Mouse (Mus musculus): ENCODE data around the gene Gm49354. TPM values are rescaled to one million over a fixed set of nuclear protein-coding genes. Genes with fewer than 3 reads are reported as not detected.
A peak's percentile ranks its signal among the peaks of the same experiment; 100 is the strongest.

The Gm49354 gene
- polyA plus RNA-seq, 1 experiment from 2014 or later: not detected

GRCm38 (mm10) chr13:59770847-59771246, 11.2 kb downstream of the Gm49354 start:
- Histone ChIP-seq H3K27ac (ENCODE audit: low read depth, low read length) (peak overlapping the region; percentile 100), H3K36me3 (ENCODE audit: control insufficient read depth, insufficient read depth) (peaks cover 30% of the 10 kb centered on the region), H3K4me3 (ENCODE audit: low read depth, low read length) (peak overlapping the region; percentile 86; the same call in 1 of the 2 replicates), H3K9me3 (ENCODE audit: control insufficient read depth) (no peaks in the 10 kb centered on the region), H3K4me1 (replicated peaks; ENCODE audit: control insufficient read depth, insufficient read depth, low read length) (peaks cover 8% of the 10 kb centered on the region), H3K9ac (ENCODE audit: low read depth, low read length) (peak overlapping the region; percentile 90; the same call in 1 of the 2 replicates), H3K4me2 (replicated peaks; ENCODE audit: low read depth) (peak overlapping the region; percentile 80), H3K27me3 (replicated peaks; ENCODE audit: control insufficient read depth, insufficient read depth, low read length) (no peaks in the 10 kb centered on the region)
- WGBS: 42% methylated on average over 9 of the region's 9 CpGs
- TF ChIP-seq CTCF (IDR thresholded peaks at IDR 0.05; ENCODE audit: low read depth): no peak
- no peak for ATAC-seq

GRCm38 (mm10) chr13:59770164-59770562, 11.9 kb downstream of the Gm49354 start:
- peak; percentile 59 for TF ChIP-seq CTCF (IDR thresholded peaks at IDR 0.05; ENCODE audit: low read depth)
- peak; percentile 73 for ATAC-seq
- peaks cover 8% of the 10 kb centered on the region for H3K4me1 ChIP-seq (replicated peaks; ENCODE audit: control insufficient read depth, insufficient read depth, low read length)
- H3K27ac ChIP-seq (ENCODE audit: low read depth, low read length): peak overlapping the region; percentile 100
- H3K9ac ChIP-seq (ENCODE audit: low read depth, low read length): peak overlapping the region; percentile 90
- under 1% methylated on average over 28 of the region's 28 CpGs for WGBS
- no peaks in the 10 kb centered on the region for H3K9me3 ChIP-seq (ENCODE audit: control insufficient read depth)
- peaks cover 25% of the 10 kb centered on the region for H3K36me3 ChIP-seq (ENCODE audit: control insufficient read depth, insufficient read depth)
- peak overlapping the region; percentile 80 for H3K4me2 ChIP-seq (replicated peaks; ENCODE audit: low read depth)
- no peaks in the 10 kb centered on the region for H3K27me3 ChIP-seq (replicated peaks; ENCODE audit: control insufficient read depth, insufficient read depth, low read length)
- peak overlapping the region; percentile 86 for H3K4me3 ChIP-seq (ENCODE audit: low read depth, low read length)

GRCm38 (mm10) chr13:59769296-59770163, 12.5 kb downstream of the Gm49354 start, which contains the start of gene Isca1:
Isca1 (minus strand) TSS chr13:59769810.
- Histone ChIP-seq H3K9ac (ENCODE audit: low read depth, low read length) (peak within 1 kb of the TSS; percentile 90), H3K4me1 (replicated peaks; ENCODE audit: control insufficient read depth, insufficient read depth, low read length) (peaks cover 8% of the 10 kb centered on the region), H3K4me3 (ENCODE audit: low read depth, low read length) (peak within 1 kb of the TSS; percentile 86), H3K27me3 (replicated peaks; ENCODE audit: control insufficient read depth, insufficient read depth, low read length) (no peaks in the 10 kb centered on the region), H3K9me3 (ENCODE audit: control insufficient read depth) (no peaks in the 10 kb centered on the region), H3K36me3 (ENCODE audit: control insufficient read depth, insufficient read depth) (peaks cover 20% of the 10 kb centered on the region), H3K4me2 (replicated peaks; ENCODE audit: low read depth) (peak within 1 kb of the TSS; percentile 80), H3K27ac (ENCODE audit: low read depth, low read length) (peak within 1 kb of the TSS; percentile 100)
- peak; percentile 97 for ATAC-seq
- peak; percentile 47 for TF ChIP-seq CTCF (IDR thresholded peaks at IDR 0.05; ENCODE audit: low read depth)
- WGBS: under 1% methylated on average over 91 of the region's 91 CpGs

GRCm38 (mm10) chr13:59768531-59768930, 13.5 kb downstream of the Gm49354 start:
- Histone ChIP-seq H3K27ac (ENCODE audit: low read depth, low read length) (peak overlapping the region; percentile 100; the same call in 1 of the 2 replicates), H3K4me3 (ENCODE audit: low read depth, low read length) (peak overlapping the region; percentile 86), H3K36me3 (ENCODE audit: control insufficient read depth, insufficient read depth) (peaks cover 13% of the 10 kb centered on the region), H3K27me3 (replicated peaks; ENCODE audit: control insufficient read depth, insufficient read depth, low read length) (no peaks in the 10 kb centered on the region), H3K4me1 (replicated peaks; ENCODE audit: control insufficient read depth, insufficient read depth, low read length) (peaks cover 8% of the 10 kb centered on the region), H3K9me3 (ENCODE audit: control insufficient read depth) (no peaks in the 10 kb centered on the region), H3K9ac (ENCODE audit: low read depth, low read length) (peak overlapping the region; percentile 90), H3K4me2 (replicated peaks; ENCODE audit: low read depth) (peak overlapping the region; percentile 80)
- no peak for ATAC-seq
- WGBS: 21% methylated on average over 13 of the region's 13 CpGs
- TF ChIP-seq CTCF (IDR thresholded peaks at IDR 0.05; ENCODE audit: low read depth): no peak

- no peaks in the 10 kb centered on the region for H3K9me3 ChIP-seq (ENCODE audit: control insufficient read depth)
- no peak for TF ChIP-seq CTCF (IDR thresholded peaks at IDR 0.05; ENCODE audit: low read depth)
- peaks cover 8% of the 10 kb centered on the region for H3K4me1 ChIP-seq (replicated peaks; ENCODE audit: control insufficient read depth, insufficient read depth, low read length)
- peaks cover 9% of the 10 kb centered on the region; the same call in 1 of the 2 replicates for H3K36me3 ChIP-seq (ENCODE audit: control insufficient read depth, insufficient read depth)
- WGBS: 36% methylated on average over 11 of the region's 11 CpGs
- peak overlapping the region; percentile 80 for H3K4me2 ChIP-seq (replicated peaks; ENCODE audit: low read depth)
- peak; percentile 18; the same call in 1 of the 2 replicates for ATAC-seq
- H3K9ac ChIP-seq (ENCODE audit: low read depth, low read length): no peak overlapping the region
- H3K27ac ChIP-seq (ENCODE audit: low read depth, low read length): peak overlapping the region; percentile 28; the same call in 1 of the 2 replicates
- H3K4me3 ChIP-seq (ENCODE audit: low read depth, low read length): no peak overlapping the region; the same call in 1 of the 2 replicates
- no peaks in the 10 kb centered on the region for H3K27me3 ChIP-seq (replicated peaks; ENCODE audit: control insufficient read depth, insufficient read depth, low read length)
Observed at GRCm38 (mm10) chr13:59766786-59767515, 15.1 kb downstream of the Gm49354 start.

- Histone ChIP-seq H3K4me1 (replicated peaks; ENCODE audit: control insufficient read depth, insufficient read depth, low read length) (no peaks in the 10 kb centered on the region; the same call in 1 of the 2 replicates), H3K4me3 (ENCODE audit: low read depth, low read length) (no peak overlapping the region), H3K27me3 (replicated peaks; ENCODE audit: control insufficient read depth, insufficient read depth, low read length) (no peaks in the 10 kb centered on the region), H3K9ac (ENCODE audit: low read depth, low read length) (no peak overlapping the region), H3K36me3 (ENCODE audit: control insufficient read depth, insufficient read depth) (peaks cover 34% of the 10 kb centered on the region), H3K4me2 (replicated peaks; ENCODE audit: low read depth) (no peak overlapping the region), H3K9me3 (ENCODE audit: control insufficient read depth) (no peaks in the 10 kb centered on the region), H3K27ac (ENCODE audit: low read depth, low read length) (no peak overlapping the region)
- 86% methylated on average over 7 of the region's 7 CpGs for WGBS
- no peak for ATAC-seq
- TF ChIP-seq CTCF (IDR thresholded peaks at IDR 0.05; ENCODE audit: low read depth): no peak
Observed at GRCm38 (mm10) chr13:59762791-59763190, 19.3 kb downstream of the Gm49354 start.
